Mouse (Mus musculus) liver, embryonic 14.5 days (tissue): ENCODE data around the gene OR5BS1P. TPM values are rescaled to one million over a fixed set of nuclear protein-coding genes. Genes with fewer than 3 reads are reported as not detected.

ENCODE experiments used
- ATAC-seq: fragments of 200-750 bp; cut with Nextera tagmentation; 2 replicates; pipeline ENCODE4 v1.8.0; 2017; ENCODE audit warnings: moderate number of reproducible peaks, mild to moderate bottlenecking, moderate library complexity; ENCODE audit not compliant: insufficient read depth
- DNase-seq, 3 experiments: peaks; one replicate each; pipeline ENCODE4 v3.0.0-alpha.2; 2012 to 2013; ENCODE audit warnings: low read depth in 3 of 3, low spot score in 3 of 3
- H3K27ac ChIP-seq: fragments of 300-500 bp; sonication (generic); 2 replicates; pipeline ENCODE4 v1.5.1; 2014; ENCODE audit warnings: moderate library complexity, mild to moderate bottlenecking, control low read depth, inconsistent platforms
- H3K27me3 ChIP-seq: fragments of 300-500 bp; sonication (generic); 2 replicates; pipeline ENCODE4 v1.6.1; 2014; ENCODE audit warnings: mild to moderate bottlenecking, low read length, moderate library complexity; ENCODE audit not compliant: control insufficient read depth, insufficient read depth
- H3K36me3 ChIP-seq: fragments of 300-500 bp; sonication (generic); replicated peaks from 2 replicates; pipeline ENCODE4 v1.6.1; 2014; ENCODE audit warnings: low read depth; ENCODE audit not compliant: control insufficient read depth, insufficient read depth
- H3K4me1 ChIP-seq, 2 experiments: fragments of 200-500 bp in 1 of 2; fragments of 300-500 bp in 1 of 2; sonication (generic) in 1 of 2; replicated peaks; 2 replicates each; pipeline ENCODE4 v1.6.1; 2012 to 2014; ENCODE audit warnings: antibody characterized with exemption in 1 of 2, inconsistent platforms in 1 of 2, low read length in 1 of 2; ENCODE audit not compliant: control insufficient read depth in 2 of 2, insufficient read depth in 2 of 2
- H3K4me2 ChIP-seq: fragments of 300-500 bp; sonication (generic); 2 replicates; pipeline ENCODE4 v1.6.1; 2014; ENCODE audit warnings: low read depth, mild to moderate bottlenecking, control low read depth, moderate library complexity
- H3K4me3 ChIP-seq, 2 experiments: fragments of 200-500 bp in 1 of 2; fragments of 300-500 bp in 1 of 2; sonication (generic) in 1 of 2; 2 replicates each; pipeline ENCODE4 v1.5.1; 2012 to 2014; ENCODE audit warnings: low read depth in 2 of 2, low read length in 2 of 2, mild to moderate bottlenecking in 2 of 2, control low read depth in 1 of 2, inconsistent platforms in 1 of 2, moderate library complexity in 1 of 2; ENCODE audit not compliant: insufficient read depth in 1 of 2
- H3K9ac ChIP-seq: fragments of 300-500 bp; sonication (generic); replicated peaks from 2 replicates; pipeline ENCODE4 v1.6.1; 2014; ENCODE audit warnings: mild to moderate bottlenecking, control low read depth, moderate library complexity
- H3K9me3 ChIP-seq: fragments of 300-500 bp; sonication (generic); 2 replicates; pipeline ENCODE4 v1.6.1; 2016; ENCODE audit warnings: low read length, mixed read lengths; ENCODE audit not compliant: control insufficient read depth
- CTCF ChIP-seq: IDR thresholded peaks from 2 replicates; pipeline ENCODE4 v1.5.1; 2016; ENCODE audit warnings: antibody characterized with exemption, low read depth, control low read depth
- EP300 ChIP-seq: IDR thresholded peaks from 2 replicates; pipeline ENCODE4 v1.6.1; 2016; ENCODE audit warnings: antibody characterized with exemption, low read depth
- WGBS: fragments of 180-500 bp; shearing (Covaris S2); extraction: QIAGEN DNeasy Blood & Tissue Kit; methylation state at CpG from one replicate; pipeline ENCODE4 v1.1.7; 2014; ENCODE audit not compliant: insufficient replicate concordance; 5-methylcytosine and 5-hydroxymethylcytosine counted together
- polyA plus RNA-seq, 2 experiments: library from polyadenylated mRNA; depleted of rRNA in 1 of 2; stranded (reverse) in 1 of 2; unstranded in 1 of 2; fragments of >200 nt; fragmentation: Nextera tagmentation in 1 of 2; extraction: Ambion mirVana in 1 of 2; gene quantifications; 2 replicates each; pipeline versions ENCODE4 v1.2.1 to v1.2.3; 2012 to 2014

OR5BS1P gene
- polyA plus RNA-seq, 2 experiments = not detected

- no peak for TF ChIP-seq CTCF
- TF ChIP-seq EP300 = no peak
- H3K4me1 ChIP-seq = no peaks in the 10 kb centered on the region
- DNase-seq = no peak
- H3K4me2 ChIP-seq = no peak overlapping the region
- no peak overlapping the region for H3K9ac ChIP-seq
- 44% methylated on average over 3 of the region's 3 CpGs for WGBS
- no peaks in the 10 kb centered on the region for H3K9me3 ChIP-seq
- no peak overlapping the region for H3K4me3 ChIP-seq
- no peak for ATAC-seq
- H3K27me3 ChIP-seq = no peaks in the 10 kb centered on the region
- H3K27ac ChIP-seq = no peak overlapping the region
- no peaks in the 10 kb centered on the region for H3K36me3 ChIP-seq
These were observed 25.1 kb upstream of the OR5BS1P start for GRCm38 (mm10) chr15:98444561-98444960.

- Histone ChIP-seq H3K27me3 (no peaks in the 10 kb centered on the region), H3K4me2 (no peak overlapping the region), H3K36me3 (no peaks in the 10 kb centered on the region), H3K9ac (no peak overlapping the region), H3K4me1 (no peaks in the 10 kb centered on the region), H3K27ac (no peak overlapping the region), H3K9me3 (no peaks in the 10 kb centered on the region), H3K4me3 (no peak overlapping the region)
- 50% methylated on average over 4 of the region's 4 CpGs for WGBS
- DNase-seq = no peak
- ATAC-seq = no peak
- TF ChIP-seq EP300 = no peak
- TF ChIP-seq CTCF = no peak
These were observed 21.2 kb upstream of the OR5BS1P start for GRCm38 (mm10) chr15:98448521-98448920.

GRCm38 (mm10) chr15:98452288-98452687 is 17.4 kb upstream of the OR5BS1P start, which contains the start of gene Olfr281:
Olfr281 (plus strand) TSS chr15:98452588.
- no peak for DNase-seq
- Histone ChIP-seq H3K9ac (no peak within 1 kb of the TSS), H3K36me3 (no peaks in the 10 kb centered on the region), H3K9me3 (no peaks in the 10 kb centered on the region), H3K4me2 (no peak within 1 kb of the TSS), H3K27me3 (no peaks in the 10 kb centered on the region), H3K27ac (no peak within 1 kb of the TSS), H3K4me1 (no peaks in the 10 kb centered on the region), H3K4me3 (no peak within 1 kb of the TSS)
- ATAC-seq = no peak
- WGBS = 69% methylated on average over 7 of the region's 7 CpGs
- no peak for TF ChIP-seq CTCF
- no peak for TF ChIP-seq EP300

DNA sequence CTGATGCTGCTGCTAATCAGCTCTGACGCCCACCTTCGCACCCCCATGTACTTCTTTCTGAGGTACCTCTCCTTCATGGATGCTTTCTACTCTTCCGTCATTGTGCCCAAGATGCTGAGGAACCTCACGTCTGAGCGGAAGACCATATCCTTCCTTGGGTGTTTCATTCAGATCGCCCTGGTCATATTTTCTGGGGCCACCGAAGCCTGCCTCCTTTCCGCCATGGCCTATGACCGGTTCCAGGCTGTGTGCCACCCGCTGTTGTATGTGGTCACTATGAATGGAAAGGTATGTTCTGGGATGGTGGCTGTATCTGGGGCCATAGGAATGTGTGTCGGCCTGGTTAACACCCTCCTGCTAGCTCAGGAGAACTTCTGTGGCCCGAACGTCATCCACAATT is 1.8 kb downstream of the OR5BS1P start:
- no peaks in the 10 kb centered on the region for H3K4me1 ChIP-seq
- H3K27me3 ChIP-seq = no peaks in the 10 kb centered on the region
- ATAC-seq (no peak), DNase-seq (no peak)
- no peak overlapping the region for H3K4me3 ChIP-seq
- no peaks in the 10 kb centered on the region for H3K36me3 ChIP-seq
- WGBS = 76% methylated on average over 13 of the region's 13 CpGs
- H3K9ac ChIP-seq = no peak overlapping the region
- H3K4me2 ChIP-seq = no peak overlapping the region
- no peaks in the 10 kb centered on the region for H3K9me3 ChIP-seq
- no peak overlapping the region for H3K27ac ChIP-seq
- TF ChIP-seq EP300 (no peak), CTCF (no peak)

DNA sequence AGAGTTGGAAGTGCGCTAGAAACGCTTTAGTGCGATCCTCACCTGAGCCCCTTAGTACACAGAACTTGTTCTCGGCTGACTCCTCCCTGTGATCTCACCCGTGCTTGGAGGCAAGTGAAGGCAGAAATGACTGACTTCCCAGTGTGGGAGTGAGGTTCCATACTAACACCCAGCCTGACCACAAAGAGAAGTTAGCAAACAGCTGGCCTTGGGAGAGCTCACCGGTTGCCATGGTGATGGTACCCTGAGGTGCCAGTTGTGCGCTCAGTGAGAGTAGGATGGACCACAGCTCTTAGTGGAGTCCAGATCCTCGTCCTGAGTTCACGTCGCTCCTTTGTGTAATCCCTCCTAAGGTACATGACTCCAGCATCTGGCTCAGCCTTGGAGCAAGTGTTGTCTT is 5.3 kb downstream of the OR5BS1P start:
- WGBS = 62% methylated on average over 10 of the region's 10 CpGs
- Histone ChIP-seq H3K4me1 (no peaks in the 10 kb centered on the region), H3K27ac (no peak overlapping the region), H3K4me3 (no peak overlapping the region), H3K9ac (no peak overlapping the region), H3K4me2 (no peak overlapping the region), H3K27me3 (no peaks in the 10 kb centered on the region), H3K36me3 (no peaks in the 10 kb centered on the region), H3K9me3 (no peaks in the 10 kb centered on the region)
- DNase-seq = no peak
- TF ChIP-seq CTCF (no peak), EP300 (no peak)
- ATAC-seq = no peak
